7 mouse cellular contexts compared by ENCODE assay signal in the genomic region with DNA sequence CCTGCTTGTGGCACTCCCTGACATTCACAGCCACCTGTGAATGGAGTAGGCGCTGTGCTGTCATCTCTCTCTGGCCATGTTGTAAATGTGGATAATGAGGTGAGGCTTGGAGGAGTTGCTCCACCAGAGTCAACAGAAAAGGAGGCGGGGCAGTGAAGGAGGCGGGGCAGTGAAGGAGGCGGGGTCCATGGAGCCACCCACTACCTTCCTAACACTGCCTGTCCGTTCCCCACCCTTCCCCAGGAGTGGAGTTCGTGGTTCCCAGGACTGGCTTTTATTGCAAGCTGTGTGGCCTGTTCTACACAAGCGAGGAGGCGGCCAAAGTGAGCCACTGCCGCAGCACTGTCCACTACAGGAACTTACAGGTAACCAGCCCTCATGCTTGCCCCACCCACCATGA. TPM values are rescaled to one million over a fixed set of nuclear protein-coding genes. Genes with fewer than 3 reads are reported as not detected.
A peak's percentile ranks its signal among the peaks of the same experiment; 100 is the strongest.
DNase-seq lines count a peak whose midpoint lies in the region; ATAC-seq lines count a peak whose summit lies in the region.

No protein-coding gene starts in this region.

- WGBS in midbrain, embryonic 11.5 days = 38% methylated on average over 9 of the region's 9 CpGs
- 37% methylated on average over 9 of the region's 9 CpGs for WGBS in midbrain, embryonic 15.5 days
- WGBS in embryonic facial prominence, embryonic 13.5 days = 31% methylated on average over 9 of the region's 9 CpGs
- 34% methylated on average over 9 of the region's 9 CpGs for WGBS in liver, embryonic 11.5 days
- 30% methylated on average over 9 of the region's 9 CpGs for WGBS in stomach, embryonic 16.5 days

- H3K27me3 ChIP-seq in midbrain, embryonic 11.5 days (ENCODE audit: control insufficient read depth, insufficient read depth, low read length) = no peaks in the 10 kb centered on the region
- H3K27me3 ChIP-seq in midbrain, embryonic 15.5 days (replicated peaks) = no peaks in the 10 kb centered on the region
- H3K27me3 ChIP-seq in embryonic facial prominence, embryonic 13.5 days = no peaks in the 10 kb centered on the region
- H3K27me3 ChIP-seq in liver, embryonic 11.5 days (replicated peaks; ENCODE audit: control insufficient read depth, insufficient read depth, low read length) = no peaks in the 10 kb centered on the region
- H3K27me3 ChIP-seq in stomach, embryonic 16.5 days (ENCODE audit: control insufficient read depth, insufficient read depth, low read length) = no peaks in the 10 kb centered on the region

- no peaks in the 10 kb centered on the region for H3K9me3 ChIP-seq in midbrain, embryonic 11.5 days (ENCODE audit: control insufficient read depth, low read length)
- H3K9me3 ChIP-seq in midbrain, embryonic 15.5 days = no peaks in the 10 kb centered on the region
- no peaks in the 10 kb centered on the region for H3K9me3 ChIP-seq in embryonic facial prominence, embryonic 13.5 days
- H3K9me3 ChIP-seq in liver, embryonic 11.5 days (ENCODE audit: control insufficient read depth, low read length) = no peaks in the 10 kb centered on the region
- no peaks in the 10 kb centered on the region for H3K9me3 ChIP-seq in stomach, embryonic 16.5 days (replicated peaks; ENCODE audit: control insufficient read depth, low read length)

- no peak overlapping the region for H3K4me3 ChIP-seq in midbrain, embryonic 11.5 days (ENCODE audit: low read depth, low read length)
- H3K4me3 ChIP-seq in midbrain, embryonic 15.5 days = no peak overlapping the region
- no peak overlapping the region for H3K4me3 ChIP-seq in embryonic facial prominence, embryonic 13.5 days
- H3K4me3 ChIP-seq in liver, embryonic 11.5 days (ENCODE audit: low read depth, low read length) = no peak overlapping the region
- peak overlapping the region; percentile 12; the same call in 1 of the 2 replicates for H3K4me3 ChIP-seq in stomach, embryonic 16.5 days (replicated peaks; ENCODE audit: low read length)

- no peaks in the 10 kb centered on the region for H3K36me3 ChIP-seq in midbrain, embryonic 11.5 days (ENCODE audit: control insufficient read depth, insufficient read depth, low read length)
- H3K36me3 ChIP-seq in midbrain, embryonic 15.5 days (replicated peaks) = no peaks in the 10 kb centered on the region
- H3K36me3 ChIP-seq in embryonic facial prominence, embryonic 13.5 days = no peaks in the 10 kb centered on the region
- no peaks in the 10 kb centered on the region for H3K36me3 ChIP-seq in liver, embryonic 11.5 days (ENCODE audit: control insufficient read depth, insufficient read depth, low read length)
- no peaks in the 10 kb centered on the region for H3K36me3 ChIP-seq in stomach, embryonic 16.5 days (ENCODE audit: control insufficient read depth, insufficient read depth, low read length)

- H3K4me1 ChIP-seq in midbrain, embryonic 11.5 days (ENCODE audit: control insufficient read depth, insufficient read depth, low read length) = no peaks in the 10 kb centered on the region
- H3K4me1 ChIP-seq in midbrain, embryonic 15.5 days = 0 out of 2 replicates have a peak, but pooled peaks cover under 1% of the 10 kb centered on the region
- H3K4me1 ChIP-seq in embryonic facial prominence, embryonic 13.5 days = peaks cover 42% of the 10 kb centered on the region
- H3K4me1 ChIP-seq in liver, embryonic 11.5 days (replicated peaks; ENCODE audit: control insufficient read depth, insufficient read depth, low read length) = peaks cover 22% of the 10 kb centered on the region
- H3K4me1 ChIP-seq in stomach, embryonic 16.5 days (ENCODE audit: control insufficient read depth, insufficient read depth, low read length) = peaks cover 12% of the 10 kb centered on the region

- no peak overlapping the region for H3K4me2 ChIP-seq in midbrain, embryonic 11.5 days
- no peak overlapping the region for H3K4me2 ChIP-seq in midbrain, embryonic 15.5 days
- no peak overlapping the region for H3K4me2 ChIP-seq in embryonic facial prominence, embryonic 13.5 days
- peak overlapping the region; percentile 49 for H3K4me2 ChIP-seq in liver, embryonic 11.5 days
- peak overlapping the region; percentile 34; the same call in 1 of the 2 replicates for H3K4me2 ChIP-seq in stomach, embryonic 16.5 days (ENCODE audit: low read depth, low read length)

- H3K9ac ChIP-seq in midbrain, embryonic 11.5 days (ENCODE audit: low read length) = no peak overlapping the region
- no peak overlapping the region for H3K9ac ChIP-seq in midbrain, embryonic 15.5 days
- H3K9ac ChIP-seq in embryonic facial prominence, embryonic 13.5 days = no peak overlapping the region
- no peak overlapping the region for H3K9ac ChIP-seq in liver, embryonic 11.5 days (ENCODE audit: low read depth, low read length)
- H3K9ac ChIP-seq in stomach, embryonic 16.5 days (ENCODE audit: low read length) = 0 out of 2 replicates have a peak overlapping the region, but pooled peaks have one; percentile 32

- no peak for DNase-seq in midbrain, embryonic 11.5 days (ENCODE audit: low spot score, missing footprints)
- no peak for DNase-seq in liver, embryonic 11.5 days (ENCODE audit: low spot score)
- no peak for DNase-seq in layer of hippocampus, postnatal 14 days (ENCODE audit: low spot score in 2 of 2)
- DNase-seq in layer of hippocampus, postnatal 36 days = no peak

- H3K27ac ChIP-seq in midbrain, embryonic 11.5 days (ENCODE audit: low read depth, low read length) = no peak overlapping the region
- no peak overlapping the region for H3K27ac ChIP-seq in midbrain, embryonic 15.5 days
- H3K27ac ChIP-seq in embryonic facial prominence, embryonic 13.5 days = peak overlapping the region; percentile 35
- no peak overlapping the region for H3K27ac ChIP-seq in liver, embryonic 11.5 days (ENCODE audit: low read depth, low read length)
- H3K27ac ChIP-seq in stomach, embryonic 16.5 days (ENCODE audit: low read length) = peak overlapping the region; percentile 72

- ATAC-seq in midbrain, embryonic 11.5 days (ENCODE audit: low FRiP score) = 0 out of 2 replicates have a peak, but pooled peaks have one; percentile 16
- no peak for ATAC-seq in midbrain, embryonic 15.5 days (replicated peaks)
- ATAC-seq in embryonic facial prominence, embryonic 13.5 days (ENCODE audit: insufficient number of reproducible peaks, insufficient read depth, low FRiP score, low TSS enrichment, low read depth) = no peak
- peak; percentile 80 for ATAC-seq in liver, embryonic 11.5 days (replicated peaks; ENCODE audit: low FRiP score)
- ATAC-seq in stomach, embryonic 16.5 days (ENCODE audit: insufficient read depth, low FRiP score) = peak; percentile 86

RNA-seq across cellular contexts. Expression of a gene that starts 32.9 kb away (rescaled TPM):
- polyA plus RNA-seq in midbrain, embryonic 11.5 days (2014; fragmentation: Nextera tagmentation; extraction: Ambion mirVana) = 61.9 and 65.7 TPM in 2 replicates
- 59.7 and 64.9 TPM in 2 replicates for polyA plus RNA-seq in midbrain, embryonic 15.5 days (2015; fragmentation: Nextera tagmentation; extraction: Ambion mirVana)
- 130 and 135 TPM in 2 replicates for polyA plus RNA-seq in embryonic facial prominence, embryonic 13.5 days (2015; fragmentation: Nextera tagmentation; extraction: Ambion mirVana)
- 48.2 and 50.1 TPM in 2 replicates for polyA plus RNA-seq in liver, embryonic 11.5 days (2014; fragmentation: Nextera tagmentation; extraction: Ambion mirVana)
- 94.1 and 101 TPM in 2 replicates for polyA plus RNA-seq in stomach, embryonic 16.5 days (2015; fragmentation: Nextera tagmentation; extraction: Ambion mirVana)
- total RNA-seq in layer of hippocampus, postnatal 14 days (2021) = 100 to 1,000 TPM; 121 TPM
- total RNA-seq in layer of hippocampus, postnatal 36 days (2021) = 100 to 1,000 TPM; 115 to 125 TPM

Comparison
In these comparisons a context has a peak if more than half of its experiments do, and no peak if none do; other contexts are left out.
1. ATAC-seq: peak in midbrain, embryonic 11.5 days (single experiment), liver, embryonic 11.5 days (single experiment) and stomach, embryonic 16.5 days (single experiment); none in midbrain, embryonic 15.5 days (single experiment) and embryonic facial prominence, embryonic 13.5 days (single experiment).
2. H3K27ac ChIP-seq: peak in embryonic facial prominence, embryonic 13.5 days (single experiment) and stomach, embryonic 16.5 days (single experiment); none in midbrain, embryonic 11.5 days (single experiment), midbrain, embryonic 15.5 days (single experiment) and liver, embryonic 11.5 days (single experiment).
3. H3K4me2 ChIP-seq: peak in liver, embryonic 11.5 days (single experiment) and stomach, embryonic 16.5 days (single experiment); none in midbrain, embryonic 11.5 days (single experiment), midbrain, embryonic 15.5 days (single experiment) and embryonic facial prominence, embryonic 13.5 days (single experiment).